Mouse (Mus musculus) bone marrow, adult 2 months (tissue): ENCODE measurements around the gene Snx1. TPM values are rescaled to one million over a fixed set of nuclear protein-coding genes. Genes with fewer than 3 reads are reported as not detected.

ENCODE experiments used
- H3K27ac ChIP-seq: fragments of 200-500 bp; 2 replicates; pipeline ENCODE4 v1.5.1; 2012; ENCODE audit warnings: low read depth, mild to moderate bottlenecking, control low read depth, inconsistent platforms, low read length; ENCODE audit not compliant: control insufficient read depth, poor library complexity, insufficient read depth
- H3K4me1 ChIP-seq: fragments of 200-500 bp; 2 replicates; pipeline ENCODE4 v1.6.1; 2011; ENCODE audit warnings: low read length; ENCODE audit not compliant: control insufficient read depth, insufficient read depth
- H3K4me3 ChIP-seq: fragments of 200-500 bp; replicated peaks from 2 replicates; pipeline ENCODE3; 2011; ENCODE audit warnings: mild to moderate bottlenecking, low read depth, low read length, control low read depth; ENCODE audit not compliant: control insufficient read depth
- CTCF ChIP-seq: fragments of 200-500 bp; IDR thresholded peaks from 2 replicates; pipeline ENCODE4 v1.5.1; 2011; ENCODE audit warnings: low read length, control low read depth; ENCODE audit not compliant: control insufficient read depth, insufficient read depth
- POLR2A ChIP-seq: fragments of 200-500 bp; IDR thresholded peaks from 2 replicates; pipeline ENCODE4 v1.6.1; 2011; ENCODE audit warnings: low read depth, mild to moderate bottlenecking, control low read depth, low read length, borderline replicate concordance; ENCODE audit not compliant: control insufficient read depth
- WGBS: fragments of 180-500 bp; shearing (Covaris S2); methylation state at CpG from one replicate; pipeline ENCODE4 v1.1.7; 2018; 5-methylcytosine and 5-hydroxymethylcytosine counted together
- polyA plus RNA-seq: library from polyadenylated mRNA; stranded (reverse); fragments of >200 nt; gene quantifications from 2 replicates; pipeline ENCODE4 v1.2.4, GENCODE M21; 2011; ENCODE audit warnings: low replicate concordance; ENCODE audit not compliant: missing spikeins, insufficient read depth, insufficient read length

The Snx1 gene
- polyA plus RNA-seq, 1 experiment, result 44.1 TPM

DNA sequence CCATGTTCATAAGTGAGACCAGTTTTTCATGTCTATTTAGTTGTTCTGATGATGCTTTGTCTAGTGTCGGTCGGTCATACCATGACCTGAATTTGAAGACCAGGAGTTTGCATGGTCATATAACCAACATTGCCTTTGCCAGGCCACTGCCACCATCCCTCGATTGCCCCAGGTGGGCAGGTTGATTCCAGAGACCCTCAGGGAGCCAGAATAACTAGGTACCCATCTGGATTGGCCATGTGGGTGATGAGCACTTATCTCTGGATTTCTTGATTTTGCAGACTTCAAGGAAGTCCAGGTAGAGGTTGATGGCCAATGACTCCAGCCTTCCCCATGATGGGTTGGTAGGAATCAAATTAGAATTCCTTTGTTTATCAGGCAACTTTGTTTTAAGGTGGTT, 83.1 kb downstream of the Snx1 start:
- 90% methylated on average over 3 of the region's 3 CpGs for WGBS
- H3K27ac ChIP-seq, result no peak overlapping the region
- TF ChIP-seq POLR2A (no peak), CTCF (no peak)

DNA sequence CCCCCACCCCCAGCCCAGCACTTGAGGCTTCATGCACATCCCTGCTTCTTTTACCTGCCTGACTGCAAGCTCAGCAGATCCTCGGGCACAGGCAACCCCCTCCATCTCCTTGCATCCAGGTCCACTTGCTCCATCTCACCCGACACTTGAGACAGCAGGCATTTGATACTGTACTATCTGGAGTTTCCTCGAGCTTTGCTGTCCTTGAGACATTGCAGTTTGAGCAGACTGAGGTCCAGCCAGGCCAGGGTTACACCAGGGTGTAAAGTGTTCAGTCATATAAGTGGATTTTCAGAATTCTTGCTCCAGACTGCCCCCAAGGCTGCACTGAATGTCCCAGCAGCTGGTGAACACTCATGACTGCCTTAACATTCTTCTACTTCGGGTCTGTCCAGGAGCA, 84.1 kb downstream of the Snx1 start:
- WGBS, result 80% methylated on average over 4 of the region's 4 CpGs
- no peak for TF ChIP-seq POLR2A
- TF ChIP-seq CTCF, result no peak
- H3K4me3 ChIP-seq, result no peak overlapping the region
- H3K27ac ChIP-seq, result no peak overlapping the region
- H3K4me1 ChIP-seq, result no peaks in the 10 kb centered on the region

More for the DNA sequence above, 83.1 kb downstream of the Snx1 start:
- Histone ChIP-seq H3K4me1 (no peaks in the 10 kb centered on the region), H3K4me3 (no peak overlapping the region)

DNA sequence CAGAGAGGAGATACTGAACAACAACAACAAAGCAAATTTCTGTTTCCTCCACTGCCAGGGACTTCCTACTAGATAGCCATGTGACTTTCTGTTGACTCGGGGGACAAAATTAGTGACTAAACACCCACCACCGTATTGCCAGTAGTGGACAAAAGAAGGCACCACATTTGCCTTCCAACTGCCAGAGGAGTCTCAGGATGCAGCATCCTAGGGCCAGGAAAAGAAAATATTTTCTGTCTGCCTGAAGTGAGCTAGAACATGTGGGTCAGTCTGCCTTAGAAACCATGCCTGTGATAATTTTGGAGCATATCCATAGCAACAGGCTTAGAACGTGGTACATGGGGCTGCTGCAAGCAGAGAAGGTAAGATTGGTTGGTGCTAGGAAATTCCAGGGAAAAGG, 85.6 kb downstream of the Snx1 start:
- WGBS, result 81% methylated on average over 3 of the region's 3 CpGs
- TF ChIP-seq POLR2A, result no peak
- no peak for TF ChIP-seq CTCF
- Histone ChIP-seq H3K4me1 (no peaks in the 10 kb centered on the region), H3K4me3 (no peak overlapping the region), H3K27ac (no peak overlapping the region)

DNA sequence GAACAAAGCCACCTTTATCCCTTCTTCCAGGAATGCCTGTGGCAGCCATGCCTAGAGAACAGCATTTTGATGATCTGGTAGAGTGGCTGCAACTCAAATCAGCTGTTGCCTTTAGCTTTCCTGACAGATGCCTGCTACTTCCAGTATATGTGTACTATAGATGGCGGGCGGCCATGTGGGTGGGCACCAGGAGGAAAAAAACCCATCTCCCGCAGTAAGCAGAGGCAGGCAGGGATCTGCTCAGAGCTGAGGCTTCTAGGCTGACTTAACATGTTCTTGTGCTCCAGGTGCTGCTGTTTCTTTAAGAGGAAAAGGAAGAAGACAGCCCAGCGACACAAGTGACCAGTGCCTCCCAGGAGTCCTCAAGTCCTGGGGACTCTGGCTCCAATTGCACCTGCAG, 87.1 kb downstream of the Snx1 start:
- Histone ChIP-seq H3K4me1 (no peaks in the 10 kb centered on the region), H3K27ac (no peak overlapping the region), H3K4me3 (no peak overlapping the region)
- WGBS, result 82% methylated on average over 4 of the region's 4 CpGs
- TF ChIP-seq POLR2A (no peak), CTCF (no peak)

DNA sequence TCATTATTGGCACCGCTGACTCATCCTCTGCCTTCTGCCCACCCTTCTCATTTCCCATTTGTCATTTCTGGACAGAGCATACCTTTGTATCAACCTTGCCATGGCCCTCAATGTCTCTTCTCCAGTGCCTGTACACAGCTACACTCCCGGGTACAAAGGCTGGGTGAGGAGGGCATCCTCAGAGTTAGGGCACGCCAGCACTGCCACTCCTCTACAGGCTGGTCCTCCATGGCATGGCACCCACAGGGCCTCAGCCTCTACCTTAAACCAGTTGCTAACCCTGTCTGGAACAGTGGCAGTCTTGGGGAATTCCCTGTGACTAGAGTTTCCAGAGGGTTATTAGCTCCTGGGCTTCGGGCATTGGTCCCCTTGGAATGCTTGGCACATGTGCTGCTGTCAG, 87.8 kb downstream of the Snx1 start:
- Histone ChIP-seq H3K4me1 (no peaks in the 10 kb centered on the region), H3K27ac (no peak overlapping the region), H3K4me3 (no peak overlapping the region)
- TF ChIP-seq CTCF, result no peak
- TF ChIP-seq POLR2A, result no peak
- WGBS, result 89% methylated on average over 4 of the region's 4 CpGs

Other genes with a start within 250 kb of the Snx1 start
- gene Pclaf, start 236.3 kb downstream of the Snx1 start, polyA plus RNA-seq, result 68.0 and 69.5 TPM in 2 replicates
- 6.4 and 12.8 TPM in 2 replicates for gene Trip4, start 217.8 kb downstream of the Snx1 start, polyA plus RNA-seq
- gene Csnk1g1, start 217.7 kb downstream of the Snx1 start, polyA plus RNA-seq, result 6.5 and 14.4 TPM in 2 replicates
- gene Ppib, start 66.4 kb downstream of the Snx1 start, polyA plus RNA-seq, result 88.9 and 169 TPM in 2 replicates
- 21.4 and 26.4 TPM in 2 replicates for gene Snx22, start 56.9 kb downstream of the Snx1 start, polyA plus RNA-seq
- gene Ciao2a, start within 50 bp of the Snx1 start, polyA plus RNA-seq, result 27.0 and 37.6 TPM in 2 replicates
- 33.5 and 34.8 TPM in 2 replicates for gene Dapk2, start 31.6 kb upstream of the Snx1 start, polyA plus RNA-seq
- 37.8 and 47.3 TPM in 2 replicates for gene Herc1, start 223.9 kb upstream of the Snx1 start, polyA plus RNA-seq